Mouse (Mus musculus): Measurements from ENCODE around the gene Klhl23. TPM values are rescaled to one million over a fixed set of nuclear protein-coding genes. Genes with fewer than 3 reads are reported as not detected.
"Not testable (repeated sequence)": the region's sequence is repeated elsewhere in the genome, so short reads cannot be mapped to it uniquely, and the experiment has no call there.

Klhl23 gene
- 24.3 and 24.7 TPM in 2 replicates for polyA plus RNA-seq (2016; fragmentation: Nextera tagmentation; extraction: Ambion mirVana)

DNA sequence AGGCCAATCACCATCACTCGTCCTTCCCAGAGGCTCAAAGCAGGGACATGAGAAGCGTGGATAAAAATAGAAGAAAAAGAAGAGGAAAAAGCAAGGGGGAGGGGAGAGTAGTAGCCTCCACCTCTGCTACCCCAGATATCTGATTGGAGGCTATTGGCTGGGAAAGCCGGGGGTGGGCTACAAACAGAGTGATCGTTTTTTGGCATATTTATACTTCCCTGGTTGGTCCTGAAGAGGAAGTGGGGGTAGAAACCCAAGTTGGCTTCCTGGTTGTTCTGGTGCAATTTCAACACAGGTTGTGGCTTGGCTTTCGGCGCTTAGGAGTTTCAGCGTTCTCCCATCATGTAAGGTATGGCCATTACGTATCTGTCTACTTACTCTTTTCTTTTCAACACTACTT lies at the start of gene Klhl23:
Gene Klhl23, plus strand, starts transcription at position 234 of the 400 bp plus-strand sequence.
- 26% methylated on average over 8 of the region's 8 CpGs for WGBS
- H3K27ac ChIP-seq (replicated peaks) = peak within 1 kb of the TSS; percentile 98
- peaks cover 19% of the 10 kb centered on the region for H3K36me3 ChIP-seq (replicated peaks)
- H3K27me3 ChIP-seq (replicated peaks; ENCODE audit: low read depth, poor library complexity, severe bottlenecking) = no peaks in the 10 kb centered on the region
- H3K4me3 ChIP-seq = peak within 1 kb of the TSS; percentile 85
- peaks cover 23% of the 10 kb centered on the region for H3K4me1 ChIP-seq
- peak; percentile 31 for DNase-seq (ENCODE audit: low spot score)
- no peaks in the 10 kb centered on the region for H3K9me3 ChIP-seq

DNA sequence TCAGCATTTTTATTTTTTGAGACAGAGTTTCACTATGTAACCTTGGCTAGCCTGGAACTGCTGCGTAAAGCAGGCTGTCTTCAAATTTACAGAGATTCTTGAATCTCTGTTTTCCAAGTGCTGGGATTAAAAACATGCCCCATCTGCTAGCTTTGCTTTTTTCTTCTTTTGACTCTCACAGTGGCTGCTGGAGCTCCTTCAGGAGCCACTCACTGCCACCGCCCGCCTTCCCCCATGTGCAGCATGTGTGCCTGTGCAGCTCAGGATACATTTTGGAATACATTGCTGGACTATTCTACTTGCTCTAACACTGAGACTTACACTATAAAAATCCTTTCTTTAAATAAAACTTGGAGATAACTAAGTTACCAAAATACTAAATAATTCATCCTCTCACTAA lies 48.4 kb upstream of the Klhl23 start:
- Histone ChIP-seq H3K4me1 (no peaks in the 10 kb centered on the region), H3K27me3 (replicated peaks; ENCODE audit: low read depth, poor library complexity, severe bottlenecking) (no peaks in the 10 kb centered on the region), H3K27ac (replicated peaks) (no peak overlapping the region), H3K9me3 (no peaks in the 10 kb centered on the region), H3K4me3 (no peak overlapping the region), H3K36me3 (replicated peaks) (peaks cover 13% of the 10 kb centered on the region)
- WGBS = 91% methylated on average over 3 of the region's 3 CpGs
- DNase-seq (ENCODE audit: low spot score) = no peak

DNA sequence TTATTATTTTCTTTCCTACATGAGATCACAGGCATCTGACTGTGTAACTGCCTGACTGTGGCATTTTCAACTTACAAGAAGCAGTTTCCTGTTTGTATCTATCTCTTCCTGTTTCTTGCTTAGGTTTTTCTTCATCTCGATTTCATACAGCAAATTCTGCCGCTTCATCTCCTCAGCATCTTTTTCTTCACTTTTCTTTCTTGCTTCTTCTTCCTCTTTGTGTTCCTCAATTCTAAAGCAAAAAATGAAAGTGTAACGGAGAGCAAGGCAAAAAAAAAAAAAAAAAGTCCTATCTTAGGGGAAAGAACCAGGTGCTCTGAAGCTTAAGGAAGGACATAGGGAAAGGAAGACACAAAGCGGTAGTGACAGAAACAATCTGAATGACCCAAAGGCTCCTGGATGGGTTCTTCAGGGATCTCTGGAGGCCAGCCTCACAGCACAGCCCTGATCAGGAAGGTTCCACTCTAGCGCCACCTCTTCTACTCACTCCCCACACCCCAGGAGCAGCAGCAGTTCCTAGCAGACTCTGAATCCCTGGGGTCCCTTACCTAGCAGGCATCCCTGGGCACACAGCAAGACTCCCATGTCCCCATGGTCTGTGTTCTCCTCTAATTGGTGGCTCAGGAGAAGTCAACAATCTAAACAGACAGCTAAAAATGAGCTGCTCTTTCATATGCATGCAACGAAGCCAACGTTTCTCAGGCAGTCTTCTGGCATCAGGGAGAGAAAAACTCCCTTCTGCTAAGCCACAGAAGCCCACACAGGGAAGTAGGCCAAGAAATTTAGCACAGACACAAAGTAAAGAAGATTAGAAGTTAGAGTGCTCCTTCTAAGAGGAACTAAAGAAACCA lies 43.5 kb upstream of the Klhl23 start:
- H3K9me3 ChIP-seq = no peaks in the 10 kb centered on the region
- H3K4me1 ChIP-seq = no peaks in the 10 kb centered on the region
- 73% methylated on average over 7 of the region's 7 CpGs for WGBS
- DNase-seq (ENCODE audit: low spot score) = no peak
- H3K36me3 ChIP-seq (replicated peaks) = peaks cover 25% of the 10 kb centered on the region
- no peak overlapping the region for H3K4me3 ChIP-seq
- H3K27ac ChIP-seq (replicated peaks) = no peak overlapping the region
- H3K27me3 ChIP-seq (replicated peaks; ENCODE audit: low read depth, poor library complexity, severe bottlenecking) = no peaks in the 10 kb centered on the region

DNA sequence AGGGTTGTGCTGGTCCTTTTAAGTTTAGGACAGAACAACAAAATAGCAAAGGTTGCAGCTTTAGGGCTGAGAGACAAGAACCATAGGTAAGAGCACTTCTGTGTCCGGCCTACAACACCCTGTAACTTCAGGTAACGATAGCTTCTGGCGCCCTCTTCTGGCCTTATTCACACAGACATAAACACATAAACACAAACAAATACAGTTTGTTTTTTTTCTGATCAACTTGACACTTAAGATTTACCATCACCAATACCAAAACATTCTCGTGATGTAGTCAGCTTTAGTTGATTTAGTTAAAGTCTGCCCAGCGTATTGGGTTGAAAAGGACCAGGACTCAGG lies 42.9 kb upstream of the Klhl23 start:
- peaks cover 25% of the 10 kb centered on the region for H3K36me3 ChIP-seq (replicated peaks)
- no peaks in the 10 kb centered on the region for H3K4me1 ChIP-seq
- WGBS = 49% methylated on average over 5 of the region's 5 CpGs
- H3K9me3 ChIP-seq = no peaks in the 10 kb centered on the region
- no peak overlapping the region for H3K27ac ChIP-seq (replicated peaks)
- H3K27me3 ChIP-seq (replicated peaks; ENCODE audit: low read depth, poor library complexity, severe bottlenecking) = no peaks in the 10 kb centered on the region
- H3K4me3 ChIP-seq = no peak overlapping the region
- no peak for DNase-seq (ENCODE audit: low spot score)

DNA sequence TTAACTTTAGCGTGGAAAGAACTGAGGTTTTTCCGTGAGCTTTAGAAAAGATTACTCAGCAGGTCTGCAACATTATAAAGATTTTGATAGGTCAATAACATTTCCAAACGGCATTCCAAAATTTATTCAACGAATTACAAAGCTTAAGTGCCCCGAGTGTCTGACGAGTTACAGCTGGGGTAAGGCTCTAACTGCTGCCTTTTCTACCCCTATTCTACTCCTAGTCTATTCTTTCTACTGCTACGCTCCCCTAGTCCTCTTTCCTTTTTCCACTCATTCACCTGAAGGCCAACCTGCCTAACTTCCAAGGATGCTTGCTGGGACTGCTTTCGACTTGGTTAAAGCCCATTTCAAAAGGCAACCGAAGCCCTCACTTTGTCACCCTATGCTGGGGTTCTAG lies 32.8 kb upstream of the Klhl23 start:
- Histone ChIP-seq H3K27ac (replicated peaks) (peak overlapping the region; percentile 89), H3K4me1 (peaks cover 16% of the 10 kb centered on the region; the same call in 1 of the 2 replicates), H3K36me3 (replicated peaks) (peaks cover 16% of the 10 kb centered on the region), H3K9me3 (no peaks in the 10 kb centered on the region), H3K4me3 (peak overlapping the region; percentile 76), H3K27me3 (replicated peaks; ENCODE audit: low read depth, poor library complexity, severe bottlenecking) (no peaks in the 10 kb centered on the region)
- WGBS = 35% methylated on average over 9 of the region's 9 CpGs
- no peak for DNase-seq (ENCODE audit: low spot score)

DNA sequence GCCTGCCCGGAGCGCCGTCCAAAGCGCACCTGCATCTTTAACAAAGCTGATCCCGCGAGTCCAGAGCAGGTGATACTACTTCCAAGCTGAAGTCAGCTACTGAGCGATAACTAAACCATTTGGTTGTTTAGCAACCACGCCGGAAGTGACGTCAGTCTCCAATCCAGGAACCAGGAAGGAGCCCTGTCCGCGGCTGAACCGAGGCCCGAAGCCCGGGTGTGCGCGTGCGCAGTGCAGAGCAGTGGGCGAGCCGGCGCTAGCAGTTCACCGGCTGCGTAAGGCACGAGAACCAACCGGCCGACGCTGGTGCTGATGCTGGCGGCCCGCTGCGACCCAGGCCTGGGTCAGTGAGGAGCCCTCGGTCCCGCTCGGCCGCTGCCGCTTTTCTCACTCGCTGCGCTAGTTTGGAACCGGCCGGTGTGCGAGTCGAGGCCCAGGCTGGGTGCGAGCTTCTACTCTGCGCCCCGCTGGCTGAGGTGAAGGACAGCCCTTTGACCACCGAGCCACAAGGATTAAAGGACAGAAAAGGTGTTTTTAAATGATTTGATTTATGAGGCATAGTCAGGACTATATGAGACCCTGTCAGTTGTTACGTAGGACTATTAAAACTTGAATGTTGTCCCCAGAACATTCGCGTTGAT lies 32.2 kb upstream of the Klhl23 start, which contains the start of the genes Ccdc173 and Phospho2:
Gene Ccdc173, minus strand, starts transcription at position 147 of the 641 bp plus-strand sequence.
Gene Phospho2, plus strand, starts transcription at position 195 of the 641 bp plus-strand sequence.
- Histone ChIP-seq H3K27ac (replicated peaks) (peak within 1 kb of the TSS; percentile 89), H3K9me3 (no peaks in the 10 kb centered on the region), H3K27me3 (replicated peaks; ENCODE audit: low read depth, poor library complexity, severe bottlenecking) (no peaks in the 10 kb centered on the region), H3K36me3 (replicated peaks) (peaks cover 20% of the 10 kb centered on the region), H3K4me1 (peaks cover 16% of the 10 kb centered on the region; the same call in 1 of the 2 replicates), H3K4me3 (peak within 1 kb of the TSS; percentile 76)
- DNase-seq (ENCODE audit: low spot score) = peak; percentile 99
- 1% methylated on average over 48 of the region's 48 CpGs for WGBS

DNA sequence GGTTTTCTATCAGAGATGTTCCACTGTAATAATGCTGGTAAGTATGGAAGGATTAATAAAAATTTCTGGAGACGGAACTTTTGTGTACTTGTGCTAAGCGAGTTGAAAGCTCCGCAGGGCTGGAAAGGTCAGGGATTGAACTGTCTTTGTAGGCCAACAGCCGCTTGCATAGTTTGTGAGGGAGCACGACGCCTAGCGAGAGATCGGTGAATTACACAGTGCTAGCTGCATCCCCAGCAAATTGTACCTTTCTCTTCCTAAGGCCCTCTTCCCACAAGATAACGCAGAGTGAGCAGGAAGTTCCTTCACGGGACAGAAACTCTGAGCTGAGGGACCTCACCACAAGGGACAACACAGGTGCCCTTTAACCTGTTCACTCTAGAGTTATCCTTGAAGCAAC lies 31.5 kb upstream of the Klhl23 start:
- WGBS = under 1% methylated on average over 10 of the region's 10 CpGs
- Histone ChIP-seq H3K9me3 (no peaks in the 10 kb centered on the region), H3K27me3 (replicated peaks; ENCODE audit: low read depth, poor library complexity, severe bottlenecking) (no peaks in the 10 kb centered on the region), H3K4me3 (peak overlapping the region; percentile 76), H3K4me1 (peaks cover 16% of the 10 kb centered on the region; the same call in 1 of the 2 replicates), H3K36me3 (replicated peaks) (peaks cover 27% of the 10 kb centered on the region), H3K27ac (replicated peaks) (peak overlapping the region; percentile 89; the same call in 1 of the 2 replicates)
- DNase-seq (ENCODE audit: low spot score) = peak; percentile 88

DNA sequence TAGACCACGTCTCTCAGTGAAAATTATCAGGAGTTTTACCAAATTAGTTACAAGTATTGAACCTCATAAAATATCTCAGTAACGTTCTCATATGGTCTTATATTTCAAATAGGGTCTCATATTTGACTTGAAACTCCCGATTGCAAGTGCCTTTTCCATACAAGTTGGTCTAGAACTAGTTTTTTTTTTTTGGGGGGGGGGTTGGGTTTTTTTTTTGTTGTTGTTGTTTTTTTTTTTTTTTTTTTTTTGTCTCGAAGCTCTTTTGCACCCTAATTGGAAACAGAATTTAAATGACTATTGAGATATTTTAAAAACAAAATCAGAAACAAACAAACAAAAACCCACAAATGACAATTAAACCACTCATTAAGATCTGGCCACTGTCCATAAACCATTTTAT lies 31.0 kb upstream of the Klhl23 start:
- Histone ChIP-seq H3K27ac (replicated peaks) (no peak overlapping the region), H3K4me3 (peak overlapping the region; percentile 76), H3K4me1 (peaks cover 16% of the 10 kb centered on the region; the same call in 1 of the 2 replicates), H3K9me3 (no peaks in the 10 kb centered on the region), H3K27me3 (replicated peaks; ENCODE audit: low read depth, poor library complexity, severe bottlenecking) (no peaks in the 10 kb centered on the region), H3K36me3 (replicated peaks) (peaks cover 31% of the 10 kb centered on the region)
- 72% methylated on average over 4 of the region's 4 CpGs for WGBS
- DNase-seq (ENCODE audit: low spot score) = no peak

DNA sequence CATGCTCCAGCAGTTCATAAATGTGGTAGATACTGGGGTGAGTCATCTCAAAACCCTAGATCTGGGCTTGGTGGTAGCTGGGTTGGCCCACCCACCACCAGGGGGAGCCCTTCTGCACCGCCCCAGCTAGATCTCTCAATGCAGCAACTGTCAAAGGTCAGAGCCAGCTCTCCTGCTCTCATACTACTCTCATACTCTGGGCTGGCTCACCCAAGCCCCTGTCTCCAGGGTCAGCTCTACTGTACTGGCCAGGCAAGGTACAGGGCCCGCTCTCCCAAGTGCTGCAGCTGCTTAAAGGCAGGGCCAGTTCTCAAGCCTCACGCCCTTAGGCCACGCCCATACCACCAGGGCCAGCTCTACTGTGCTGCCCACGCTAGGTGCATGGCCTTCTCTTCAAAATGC lies 18.8 kb upstream of the Klhl23 start:
- peaks cover 1% of the 10 kb centered on the region for H3K36me3 ChIP-seq (replicated peaks)
- no peak overlapping the region for H3K27ac ChIP-seq (replicated peaks)
- H3K4me3 ChIP-seq = no peak overlapping the region
- peak; percentile 70 for DNase-seq (ENCODE audit: low spot score)
- H3K27me3 ChIP-seq (replicated peaks; ENCODE audit: low read depth, poor library complexity, severe bottlenecking) = 0 out of 2 replicates have a peak, but pooled peaks cover 2% of the 10 kb centered on the region
- WGBS = 50% methylated on average over 5 of the region's 5 CpGs
- peaks cover 5% of the 10 kb centered on the region; the same call in 1 of the 2 replicates for H3K4me1 ChIP-seq
- H3K9me3 ChIP-seq = no peaks in the 10 kb centered on the region

DNA sequence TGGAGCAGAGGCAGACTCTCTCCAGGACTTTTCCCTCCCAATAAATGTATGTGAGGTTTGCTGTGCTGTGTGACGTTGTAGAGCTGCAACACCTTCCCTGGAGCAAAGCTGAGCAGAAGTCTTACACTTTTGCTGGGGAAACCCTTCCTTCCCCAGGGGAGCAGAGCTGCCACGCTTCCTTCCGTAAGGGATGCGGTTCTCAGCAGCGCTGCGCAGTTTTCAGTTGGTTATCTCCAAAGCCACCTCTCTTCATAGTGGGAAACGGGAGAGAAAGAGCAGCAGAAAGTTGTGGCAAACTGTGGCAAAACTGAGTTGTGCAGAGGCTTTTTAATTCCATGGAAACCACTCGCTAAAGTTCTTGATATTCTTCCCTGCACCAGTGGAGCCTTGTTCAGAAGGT lies 18.0 kb upstream of the Klhl23 start:
- H3K27ac ChIP-seq (replicated peaks) = no peak overlapping the region
- no peaks in the 10 kb centered on the region for H3K9me3 ChIP-seq
- 0 out of 2 replicates have a peak, but pooled peaks cover 2% of the 10 kb centered on the region for H3K27me3 ChIP-seq (replicated peaks; ENCODE audit: low read depth, poor library complexity, severe bottlenecking)
- no peak overlapping the region for H3K4me3 ChIP-seq
- H3K36me3 ChIP-seq (replicated peaks) = no peaks in the 10 kb centered on the region
- no peak for DNase-seq (ENCODE audit: low spot score)
- WGBS = 58% methylated on average over 8 of the region's 8 CpGs
- H3K4me1 ChIP-seq = peaks cover 5% of the 10 kb centered on the region; the same call in 1 of the 2 replicates

DNA sequence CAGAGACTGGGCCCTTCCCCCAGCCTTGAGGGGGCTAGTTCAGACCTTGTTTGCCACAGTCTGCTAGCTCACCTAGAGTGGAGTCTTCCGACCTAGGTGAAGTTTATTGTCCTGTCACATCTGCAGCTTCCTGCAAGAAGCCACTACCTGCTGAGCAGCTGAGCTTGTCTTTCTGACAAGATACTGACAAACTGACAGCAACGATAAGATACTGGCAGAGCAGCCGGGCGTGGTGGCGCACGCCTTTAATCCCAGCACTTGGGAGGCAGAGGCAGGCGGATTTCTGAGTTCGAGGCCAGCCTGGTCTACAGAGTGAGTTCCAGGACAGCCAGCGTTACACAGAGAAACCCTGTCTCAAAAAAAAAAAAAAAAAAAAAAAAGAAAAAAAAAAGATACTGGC lies 17.1 kb upstream of the Klhl23 start:
- not testable (repeated sequence) for H3K4me3 ChIP-seq; DNase-seq (ENCODE audit: low spot score)
- WGBS = 91% methylated on average over 9 of the region's 9 CpGs

DNA sequence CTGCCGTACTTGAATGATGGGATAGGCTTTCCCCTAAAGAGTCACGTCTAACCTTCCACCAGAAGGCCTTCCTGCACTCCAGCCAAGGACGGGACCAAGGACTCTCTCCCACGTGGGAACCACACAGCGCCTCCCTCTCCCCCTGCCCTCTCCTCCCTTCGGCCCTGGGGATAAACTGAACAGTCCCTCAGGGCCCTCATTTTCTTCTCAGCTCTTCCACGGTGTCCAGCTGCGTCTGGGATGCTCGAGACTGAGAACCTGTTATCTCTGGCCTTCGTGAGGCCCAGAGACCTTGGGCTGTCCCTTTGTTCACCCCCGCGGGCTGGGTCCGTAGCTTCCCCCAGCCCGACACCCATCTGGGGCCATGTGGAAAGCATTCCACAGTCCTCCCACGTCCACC lies 11.6 kb upstream of the Klhl23 start:
- 68% methylated on average over 15 of the region's 15 CpGs for WGBS
- DNase-seq (ENCODE audit: low spot score) = no peak
- Histone ChIP-seq H3K27me3 (replicated peaks; ENCODE audit: low read depth, poor library complexity, severe bottlenecking) (no peaks in the 10 kb centered on the region), H3K36me3 (replicated peaks) (no peaks in the 10 kb centered on the region), H3K9me3 (no peaks in the 10 kb centered on the region), H3K4me3 (no peak overlapping the region), H3K27ac (replicated peaks) (no peak overlapping the region), H3K4me1 (no peaks in the 10 kb centered on the region)

More for the DNA sequence above, 17.1 kb upstream of the Klhl23 start:
- not testable (repeated sequence) for H3K27me3 ChIP-seq (replicated peaks; ENCODE audit: low read depth, poor library complexity, severe bottlenecking); H3K4me1 ChIP-seq; H3K36me3 ChIP-seq (replicated peaks); H3K9me3 ChIP-seq; H3K27ac ChIP-seq (replicated peaks)

All from embryonic facial prominence, embryonic 10.5 days (tissue).